Mouse (Mus musculus) lung, adult 2 months (tissue): ENCODE data around the gene Mast4.

Experiments
- CTCF ChIP-seq: fragments of 200-500 bp; IDR thresholded peaks from 2 replicates; pipeline ENCODE4 v1.5.1; 2011; ENCODE audit warnings: mild to moderate bottlenecking, low read length, control low read depth; ENCODE audit not compliant: insufficient read depth
- POLR2A ChIP-seq: fragments of 200-500 bp; IDR thresholded peaks from 2 replicates; pipeline ENCODE4 v1.6.1; 2011; ENCODE audit warnings: low read depth, mild to moderate bottlenecking, control low read depth, low read length, borderline replicate concordance; ENCODE audit errors: extremely low read depth

GRCm38 (mm10) chr13:102991928-102992327 is 342.4 kb downstream of the Mast4 start:
- TF ChIP-seq CTCF, result no peak
- TF ChIP-seq POLR2A, result no peak
